Mouse (Mus musculus) hindbrain, embryonic 14.5 days (tissue): ENCODE data around the gene Prrc2b. TPM values are rescaled to one million over a fixed set of nuclear protein-coding genes. Genes with fewer than 3 reads are reported as not detected.

ENCODE experiments used
- ATAC-seq: fragments of 200-750 bp; cut with Nextera tagmentation; 2 replicates; pipeline ENCODE4 v1.8.0; 2017; ENCODE audit warnings: moderate number of reproducible peaks, mild to moderate bottlenecking, moderate TSS enrichment, moderate library complexity; ENCODE audit not compliant: low FRiP score
- DNase-seq: peaks from one replicate; pipeline ENCODE4 v3.0.0-alpha.2; 2015; ENCODE audit warnings: low spot score
- H3K27ac ChIP-seq: fragments of 300-500 bp; sonication (generic); 2 replicates; pipeline ENCODE4 v1.5.1; 2014; ENCODE audit warnings: mild to moderate bottlenecking, moderate library complexity
- H3K27me3 ChIP-seq: fragments of 300-500 bp; sonication (generic); 2 replicates; pipeline ENCODE4 v1.6.1; 2014; ENCODE audit warnings: mild to moderate bottlenecking, low read length, mixed read lengths; ENCODE audit not compliant: control insufficient read depth, insufficient read depth
- H3K36me3 ChIP-seq: fragments of 300-500 bp; sonication (generic); replicated peaks from 2 replicates; pipeline ENCODE4 v1.6.1; 2014; ENCODE audit not compliant: control insufficient read depth, insufficient read depth
- H3K4me1 ChIP-seq: fragments of 300-500 bp; sonication (generic); replicated peaks from 2 replicates; pipeline ENCODE4 v1.6.1; 2014; ENCODE audit warnings: antibody characterized with exemption, low read length, mixed read lengths; ENCODE audit not compliant: control insufficient read depth, insufficient read depth
- H3K4me2 ChIP-seq: fragments of 300-500 bp; sonication (generic); replicated peaks from 2 replicates; pipeline ENCODE4 v1.6.1; 2014; ENCODE audit warnings: mild to moderate bottlenecking, moderate library complexity
- H3K4me3 ChIP-seq: fragments of 300-500 bp; sonication (generic); replicated peaks from 2 replicates; pipeline ENCODE4 v1.5.1; 2014; ENCODE audit warnings: mild to moderate bottlenecking, low read length
- H3K9ac ChIP-seq: fragments of 300-500 bp; sonication (generic); 2 replicates; pipeline ENCODE4 v1.6.1; 2014
- H3K9me3 ChIP-seq: fragments of 300-500 bp; sonication (generic); 2 replicates; pipeline ENCODE4 v1.6.1; 2016; ENCODE audit warnings: low read length; ENCODE audit not compliant: control insufficient read depth
- WGBS: fragments of 180-500 bp; shearing (Covaris S2); extraction: QIAGEN DNeasy Blood & Tissue Kit; methylation state at CpG from one replicate; pipeline ENCODE4 v1.1.7; 2014; 5-methylcytosine and 5-hydroxymethylcytosine counted together
- polyA plus RNA-seq: library from polyadenylated mRNA; unstranded; fragments of >200 nt; fragmentation: Nextera tagmentation; extraction: Ambion mirVana; gene quantifications from 2 replicates; pipeline ENCODE4 v1.2.1, GENCODE M21; 2014

The Prrc2b gene
- polyA plus RNA-seq, 1 experiment from 2014 or later: 119 TPM

- H3K9me3 ChIP-seq: no peaks in the 10 kb centered on the region
- ATAC-seq (no peak), DNase-seq (no peak)
- no peak overlapping the region for H3K4me2 ChIP-seq
- no peak overlapping the region for H3K4me3 ChIP-seq
- no peak overlapping the region for H3K27ac ChIP-seq
- no peaks in the 10 kb centered on the region for H3K4me1 ChIP-seq
- no peaks in the 10 kb centered on the region for H3K27me3 ChIP-seq
- H3K36me3 ChIP-seq: no peaks in the 10 kb centered on the region
- no peak overlapping the region for H3K9ac ChIP-seq
- WGBS: 88% methylated on average over 20 of the region's 20 CpGs
Measured at GRCm38 (mm10) chr2:32119802-32120750, 30.8 kb upstream of the Prrc2b start.

- ATAC-seq (no peak), DNase-seq (no peak)
- Histone ChIP-seq H3K36me3 (no peaks in the 10 kb centered on the region), H3K9ac (no peak overlapping the region), H3K9me3 (no peaks in the 10 kb centered on the region), H3K4me1 (no peaks in the 10 kb centered on the region), H3K27ac (no peak overlapping the region), H3K4me2 (no peak overlapping the region), H3K4me3 (no peak overlapping the region), H3K27me3 (no peaks in the 10 kb centered on the region)
- 70% methylated on average over 5 of the region's 5 CpGs for WGBS
Measured at GRCm38 (mm10) chr2:32121150-32121549, 29.7 kb upstream of the Prrc2b start.

- ATAC-seq (no peak), DNase-seq (no peak)
- H3K27ac ChIP-seq: no peak overlapping the region
- H3K36me3 ChIP-seq: no peaks in the 10 kb centered on the region
- H3K4me3 ChIP-seq: no peak overlapping the region
- H3K27me3 ChIP-seq: no peaks in the 10 kb centered on the region
- H3K9me3 ChIP-seq: no peaks in the 10 kb centered on the region
- no peak overlapping the region for H3K9ac ChIP-seq
- H3K4me1 ChIP-seq: no peaks in the 10 kb centered on the region
- WGBS: 76% methylated on average over 2 of the region's 2 CpGs
- no peak overlapping the region for H3K4me2 ChIP-seq
Measured at GRCm38 (mm10) chr2:32121785-32122184, 29.1 kb upstream of the Prrc2b start.

DNA sequence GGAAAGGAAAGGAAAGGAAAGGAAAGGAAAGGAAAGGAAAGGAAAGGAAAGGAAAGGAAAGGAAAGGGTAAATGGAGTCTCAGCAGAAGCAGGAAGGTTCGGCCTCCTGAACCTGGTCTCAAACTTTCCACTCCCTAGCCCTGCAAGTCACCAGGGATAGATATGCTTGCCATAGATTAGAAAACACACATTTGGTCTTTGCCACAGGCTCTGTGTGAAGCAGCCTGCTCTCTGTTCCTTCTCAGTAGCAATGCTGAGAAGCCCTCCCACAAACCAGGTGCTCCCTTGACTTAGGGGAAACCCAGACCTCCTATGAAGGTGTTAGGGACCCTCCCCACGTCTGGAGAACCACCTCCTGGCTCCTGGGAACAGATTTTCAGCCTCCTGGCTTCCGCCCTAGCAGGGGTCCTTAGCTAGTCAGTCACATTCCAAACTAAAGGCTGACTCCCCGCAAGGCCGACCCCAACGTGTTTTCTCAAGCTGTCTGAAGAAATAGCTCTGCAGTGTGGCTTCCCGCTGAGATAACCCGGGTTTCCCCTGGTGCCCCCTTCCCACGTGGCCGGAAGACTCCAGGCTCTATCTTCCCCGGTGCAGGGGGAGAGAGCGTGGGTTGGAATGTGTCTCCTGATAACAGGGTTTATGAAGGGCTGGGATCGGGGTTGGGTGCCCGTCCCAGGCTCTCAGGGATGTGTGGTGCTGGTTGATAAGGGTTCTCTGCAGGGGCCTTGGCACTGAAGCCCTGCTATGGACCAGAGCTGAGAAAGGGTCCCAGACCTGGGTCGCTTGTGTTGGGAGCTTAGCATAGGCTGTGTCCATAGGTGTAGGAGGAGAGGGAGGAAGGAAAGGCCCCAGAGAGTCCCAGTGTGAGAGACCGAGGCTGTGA, 23.0 kb upstream of the Prrc2b start:
- H3K36me3 ChIP-seq: no peaks in the 10 kb centered on the region
- WGBS: 30% methylated on average over 16 of the region's 16 CpGs
- H3K27ac ChIP-seq: no peak overlapping the region
- H3K27me3 ChIP-seq: peaks cover 3% of the 10 kb centered on the region; the same call in 1 of the 2 replicates
- H3K9me3 ChIP-seq: no peaks in the 10 kb centered on the region
- DNase-seq: no peak
- no peak for ATAC-seq
- no peak overlapping the region for H3K4me3 ChIP-seq
- H3K4me2 ChIP-seq: no peak overlapping the region
- no peak overlapping the region for H3K9ac ChIP-seq
- no peaks in the 10 kb centered on the region; the same call in 1 of the 2 replicates for H3K4me1 ChIP-seq

DNA sequence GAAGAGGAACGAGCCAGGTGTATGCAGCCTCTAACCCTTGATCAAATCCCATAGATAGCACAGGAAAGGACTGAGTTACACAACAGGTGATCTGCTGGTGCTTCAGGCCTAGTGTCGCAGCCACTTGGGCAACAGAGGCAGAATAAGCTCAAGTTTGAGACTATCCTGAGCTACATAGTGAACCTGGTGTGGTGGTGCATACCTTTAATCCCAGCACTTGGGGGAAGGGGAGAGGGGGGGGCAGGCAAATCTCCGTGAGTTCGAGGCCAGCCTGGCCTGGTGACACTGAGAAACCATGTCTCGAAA, 22.4 kb upstream of the Prrc2b start:
- Histone ChIP-seq H3K4me1 (no peaks in the 10 kb centered on the region; the same call in 1 of the 2 replicates), H3K4me3 (no peak overlapping the region), H3K36me3 (no peaks in the 10 kb centered on the region), H3K27me3 (peaks cover 3% of the 10 kb centered on the region; the same call in 1 of the 2 replicates), H3K9me3 (no peaks in the 10 kb centered on the region), H3K27ac (no peak overlapping the region), H3K4me2 (no peak overlapping the region), H3K9ac (no peak overlapping the region)
- WGBS: 91% methylated on average over 5 of the region's 5 CpGs
- DNase-seq: no peak
- no peak for ATAC-seq

GRCm38 (mm10) chr2:32129383-32130074, 21.4 kb upstream of the Prrc2b start:
- H3K4me3 ChIP-seq: no peak overlapping the region
- H3K36me3 ChIP-seq: no peaks in the 10 kb centered on the region
- H3K4me2 ChIP-seq: no peak overlapping the region
- peaks cover 3% of the 10 kb centered on the region; the same call in 1 of the 2 replicates for H3K27me3 ChIP-seq
- no peak for DNase-seq
- H3K9ac ChIP-seq: no peak overlapping the region
- no peak overlapping the region for H3K27ac ChIP-seq
- H3K4me1 ChIP-seq: no peaks in the 10 kb centered on the region; the same call in 1 of the 2 replicates
- WGBS: 60% methylated on average over 11 of the region's 11 CpGs
- ATAC-seq: no peak; the same call in 1 of the 2 replicates
- no peaks in the 10 kb centered on the region for H3K9me3 ChIP-seq

- Histone ChIP-seq H3K27me3 (peaks cover 3% of the 10 kb centered on the region; the same call in 1 of the 2 replicates), H3K27ac (no peak overlapping the region), H3K4me2 (no peak overlapping the region), H3K4me1 (no peaks in the 10 kb centered on the region; the same call in 1 of the 2 replicates), H3K9me3 (no peaks in the 10 kb centered on the region), H3K9ac (no peak overlapping the region), H3K36me3 (no peaks in the 10 kb centered on the region), H3K4me3 (no peak overlapping the region)
- DNase-seq (peak; percentile 70), ATAC-seq (no peak)
- WGBS: 37% methylated on average over 6 of the region's 6 CpGs
Measured at GRCm38 (mm10) chr2:32130435-32130834, 20.4 kb upstream of the Prrc2b start.

DNA sequence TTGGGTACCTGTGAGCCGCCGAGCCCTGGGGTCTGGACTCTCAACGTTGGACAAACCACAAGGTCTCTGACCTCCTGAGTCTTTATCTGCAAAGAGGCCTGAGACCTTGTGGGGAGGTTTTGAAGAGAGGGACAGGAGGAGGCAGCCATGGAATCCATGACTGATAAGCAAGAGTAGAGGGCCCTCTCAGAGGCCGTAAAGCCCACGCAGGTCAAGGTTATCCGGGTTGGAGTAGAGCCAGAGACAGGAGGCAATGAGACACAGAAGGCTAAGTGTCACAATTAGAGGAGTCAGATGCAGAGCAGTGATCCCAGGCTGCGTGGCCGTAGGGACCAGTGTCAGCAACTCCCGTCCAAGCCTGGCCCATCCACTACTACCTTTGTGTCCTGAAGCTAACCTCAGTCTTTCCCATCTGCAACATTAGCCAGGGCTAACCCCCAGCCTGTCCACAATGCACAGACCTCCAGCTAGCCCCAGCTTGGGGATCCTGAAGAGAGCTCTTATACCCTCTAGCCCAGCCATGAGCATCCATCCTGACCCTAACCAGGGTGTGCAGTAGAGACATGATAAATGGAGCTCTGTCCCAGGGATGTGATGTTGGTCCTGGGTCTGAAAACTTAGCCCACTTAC, 19.6 kb upstream of the Prrc2b start:
- no peaks in the 10 kb centered on the region; the same call in 1 of the 2 replicates for H3K4me1 ChIP-seq
- ATAC-seq (no peak), DNase-seq (no peak)
- no peak overlapping the region for H3K9ac ChIP-seq
- no peak overlapping the region for H3K4me2 ChIP-seq
- no peak overlapping the region for H3K4me3 ChIP-seq
- no peaks in the 10 kb centered on the region for H3K36me3 ChIP-seq
- WGBS: 85% methylated on average over 9 of the region's 9 CpGs
- H3K9me3 ChIP-seq: no peaks in the 10 kb centered on the region
- H3K27me3 ChIP-seq: peaks cover 3% of the 10 kb centered on the region; the same call in 1 of the 2 replicates
- no peak overlapping the region for H3K27ac ChIP-seq
